Mouse (Mus musculus) erythroblast, embryonic 14.5 days (primary cell): ENCODE measurements around the gene Fhad1. TPM values are rescaled to one million over a fixed set of nuclear protein-coding genes. Genes with fewer than 3 reads are reported as not detected.

Experiments
- H3K27me3 ChIP-seq: 2 replicates; pipeline ENCODE4 v1.6.1; 2012; ENCODE audit warnings: inconsistent platforms; ENCODE audit not compliant: control insufficient read depth
- H3K36me3 ChIP-seq: 2 replicates; pipeline ENCODE4 v1.6.1; 2012; ENCODE audit warnings: mild to moderate bottlenecking, inconsistent platforms; ENCODE audit not compliant: control insufficient read depth
- H3K4me1 ChIP-seq: 2 replicates; pipeline ENCODE4 v1.6.1; 2012; ENCODE audit warnings: inconsistent platforms; ENCODE audit not compliant: control insufficient read depth
- H3K4me3 ChIP-seq: replicated peaks from 2 replicates; pipeline ENCODE3; 2012; ENCODE audit warnings: moderate library complexity, mild to moderate bottlenecking, inconsistent platforms
- H3K9me3 ChIP-seq: 2 replicates; pipeline ENCODE4 v1.6.1; 2012; ENCODE audit warnings: low read length, inconsistent platforms, mixed read lengths; ENCODE audit not compliant: control insufficient read depth
- GATA1 ChIP-seq: IDR thresholded peaks from 2 replicates; pipeline ENCODE4 v1.6.1; 2012; ENCODE audit warnings: low read length, inconsistent platforms, mixed read lengths
- TAL1 ChIP-seq: IDR thresholded peaks from 3 replicates; pipeline ENCODE4 v1.6.1; 2012; ENCODE audit warnings: low read length, inconsistent platforms, mixed read lengths
- polyA plus RNA-seq: library from polyadenylated mRNA; stranded (reverse); fragments of >175 nt; gene quantifications from 2 replicates; pipeline ENCODE4 v1.2.3, GENCODE M21; 2012

The Fhad1 gene
- polyA plus RNA-seq, 1 experiment, result not detected

DNA sequence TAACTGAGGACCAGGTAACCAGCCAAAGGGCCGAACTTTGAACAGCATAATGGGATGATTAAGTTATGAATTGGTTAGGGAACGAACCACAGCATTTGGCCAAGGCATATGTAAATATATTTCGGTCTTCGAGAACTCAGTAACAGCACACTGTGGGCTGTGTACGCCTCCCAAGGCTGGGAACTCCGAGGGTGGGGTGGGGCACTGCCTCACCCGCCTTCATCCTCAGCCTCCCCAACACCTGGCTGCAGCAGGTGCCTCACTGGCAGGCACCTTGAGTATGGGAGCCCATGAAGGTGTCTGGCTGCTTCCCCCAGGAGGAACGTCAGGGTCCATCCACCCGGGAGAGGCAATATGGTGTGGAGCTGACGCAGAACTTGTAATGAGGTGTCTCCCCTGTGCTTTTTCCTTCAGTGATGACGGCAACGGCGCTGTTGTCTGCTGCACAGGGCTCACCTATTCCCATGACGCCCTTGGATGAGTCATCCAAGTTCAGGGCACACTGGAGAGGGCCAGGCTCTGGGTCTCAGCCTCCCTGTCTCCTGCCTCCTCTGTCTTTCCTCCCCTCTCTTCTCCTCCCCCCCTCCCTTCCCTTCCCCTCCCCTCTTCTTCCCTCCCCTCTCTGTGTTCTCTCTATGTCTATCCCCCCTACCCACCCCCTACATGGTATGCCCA lies 22.2 kb downstream of the Fhad1 start:
- Histone ChIP-seq H3K9me3 (no peaks in the 10 kb centered on the region), H3K36me3 (no peaks in the 10 kb centered on the region)

DNA sequence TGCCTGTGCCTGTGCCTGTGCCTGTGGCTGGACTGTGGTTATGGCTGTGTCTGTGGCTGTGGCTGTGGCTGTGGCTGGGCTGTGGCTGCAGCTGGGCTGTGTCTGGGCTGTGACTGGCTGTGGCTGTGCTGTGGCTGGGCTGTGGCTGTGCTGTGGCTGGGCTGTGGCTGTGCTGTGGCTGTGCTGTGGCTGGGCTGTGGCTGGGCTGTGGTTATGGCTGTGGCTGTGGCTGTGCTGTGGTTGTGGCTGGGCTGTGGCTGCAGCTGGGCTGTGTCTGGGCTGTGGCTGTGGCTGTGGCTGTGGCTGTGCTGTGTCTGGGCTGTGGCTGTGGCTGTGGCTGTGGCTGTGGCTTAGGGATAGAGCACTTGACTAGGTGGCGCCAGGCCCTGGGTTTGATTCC lies 26.7 kb downstream of the Fhad1 start:
- Histone ChIP-seq H3K36me3 (no peaks in the 10 kb centered on the region), H3K4me3 (no peak overlapping the region), H3K4me1 (no peaks in the 10 kb centered on the region), H3K9me3 (no peaks in the 10 kb centered on the region), H3K27me3 (no peaks in the 10 kb centered on the region)
- TF ChIP-seq GATA1 (no peak), TAL1 (no peak)

More for the DNA sequence above, 22.2 kb downstream of the Fhad1 start:
- Histone ChIP-seq H3K4me1 (peaks cover 6% of the 10 kb centered on the region), H3K4me3 (no peak overlapping the region), H3K27me3 (no peaks in the 10 kb centered on the region)
- TF ChIP-seq GATA1, result no peak

DNA sequence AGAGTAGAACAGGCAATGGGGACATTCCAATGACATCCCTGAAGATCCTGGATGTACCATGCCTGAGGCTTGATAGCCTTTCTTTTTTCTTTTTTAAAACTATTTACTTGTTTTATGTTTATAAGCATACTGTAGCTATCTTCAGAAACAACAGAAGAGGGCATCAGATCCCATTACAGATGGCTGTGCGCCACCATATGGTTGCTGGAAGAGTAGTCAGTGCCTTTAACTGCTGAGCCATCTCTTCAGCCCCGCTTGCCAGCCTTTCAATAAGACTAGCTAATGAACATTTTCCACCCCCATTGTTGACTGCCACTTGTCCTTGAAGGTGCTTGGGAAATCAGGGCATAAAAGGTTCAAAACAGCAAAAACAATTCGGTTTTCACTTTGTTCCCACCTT lies 31.2 kb downstream of the Fhad1 start:
- Histone ChIP-seq H3K9me3 (peaks cover 2% of the 10 kb centered on the region; the same call in 1 of the 2 replicates), H3K4me3 (no peak overlapping the region), H3K4me1 (no peaks in the 10 kb centered on the region), H3K27me3 (no peaks in the 10 kb centered on the region), H3K36me3 (no peaks in the 10 kb centered on the region)
- TF ChIP-seq GATA1 (no peak), TAL1 (no peak)

DNA sequence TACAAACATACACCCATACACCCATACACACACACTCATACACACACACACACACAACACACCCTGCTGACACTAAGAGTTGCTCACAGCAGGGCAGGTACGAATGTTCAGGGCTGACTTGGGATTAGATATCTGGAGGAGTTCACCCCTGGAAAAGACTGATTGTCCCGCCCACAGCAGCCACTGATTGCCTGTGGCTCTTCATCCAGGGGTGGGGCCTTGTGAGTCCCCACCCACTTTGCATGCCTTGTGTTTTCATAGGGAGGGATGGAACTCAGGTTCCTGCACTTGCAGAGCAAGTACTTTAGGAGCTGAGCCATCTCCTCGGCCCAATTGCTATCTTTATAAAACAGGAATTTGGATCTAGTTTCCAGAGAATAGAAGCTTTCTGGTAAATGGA lies 33.4 kb downstream of the Fhad1 start:
- no peak overlapping the region for H3K4me3 ChIP-seq
- H3K36me3 ChIP-seq, result no peaks in the 10 kb centered on the region
- H3K27me3 ChIP-seq, result no peaks in the 10 kb centered on the region
- no peaks in the 10 kb centered on the region for H3K4me1 ChIP-seq
- H3K9me3 ChIP-seq, result peaks cover 2% of the 10 kb centered on the region; the same call in 1 of the 2 replicates
- TF ChIP-seq TAL1, result no peak
- no peak for TF ChIP-seq GATA1

DNA sequence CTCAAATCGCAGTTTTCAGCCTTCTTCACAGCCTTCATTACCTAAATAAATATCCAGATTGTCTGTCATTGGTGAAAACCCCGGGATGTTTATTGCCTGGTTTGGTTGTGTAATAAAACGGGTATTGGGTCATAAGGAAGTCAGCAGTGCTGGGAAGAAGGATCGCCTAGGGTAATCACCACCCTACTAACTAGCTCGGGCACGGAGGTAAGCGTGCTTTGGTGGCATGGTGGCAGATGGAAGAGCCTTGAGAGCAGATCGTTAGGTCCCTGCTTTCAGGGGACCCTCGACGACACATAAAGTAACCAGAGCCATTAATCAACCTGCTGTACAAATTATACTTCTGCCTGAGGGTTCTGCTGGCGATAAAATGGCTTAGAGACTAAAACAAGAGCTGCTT lies 36.3 kb downstream of the Fhad1 start:
- Histone ChIP-seq H3K4me1 (no peaks in the 10 kb centered on the region), H3K36me3 (no peaks in the 10 kb centered on the region), H3K4me3 (no peak overlapping the region), H3K9me3 (peaks cover 2% of the 10 kb centered on the region; the same call in 1 of the 2 replicates), H3K27me3 (no peaks in the 10 kb centered on the region)
- TF ChIP-seq GATA1 (no peak), TAL1 (no peak)

DNA sequence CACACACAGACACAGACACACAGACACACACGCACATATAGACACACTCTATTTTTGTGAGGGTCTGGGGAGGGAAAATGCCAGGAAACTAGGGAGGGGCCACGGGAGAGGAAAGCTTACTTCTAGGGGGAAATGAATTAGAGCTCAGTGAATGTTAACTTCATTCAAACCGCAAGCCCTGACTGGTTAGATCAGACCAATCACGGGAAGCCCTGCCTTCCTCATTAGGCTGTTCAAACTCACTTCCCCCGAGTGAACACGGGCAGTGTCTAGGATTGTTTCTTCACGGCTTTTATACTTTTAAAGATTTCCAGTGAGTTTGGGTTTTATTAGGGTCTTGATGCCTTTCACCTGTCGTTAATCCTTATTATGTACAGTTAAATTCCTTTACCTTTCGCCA lies 37.5 kb downstream of the Fhad1 start:
- Histone ChIP-seq H3K4me1 (no peaks in the 10 kb centered on the region), H3K9me3 (peaks cover 7% of the 10 kb centered on the region), H3K4me3 (no peak overlapping the region), H3K27me3 (no peaks in the 10 kb centered on the region), H3K36me3 (no peaks in the 10 kb centered on the region)
- TF ChIP-seq GATA1 (no peak), TAL1 (no peak)

DNA sequence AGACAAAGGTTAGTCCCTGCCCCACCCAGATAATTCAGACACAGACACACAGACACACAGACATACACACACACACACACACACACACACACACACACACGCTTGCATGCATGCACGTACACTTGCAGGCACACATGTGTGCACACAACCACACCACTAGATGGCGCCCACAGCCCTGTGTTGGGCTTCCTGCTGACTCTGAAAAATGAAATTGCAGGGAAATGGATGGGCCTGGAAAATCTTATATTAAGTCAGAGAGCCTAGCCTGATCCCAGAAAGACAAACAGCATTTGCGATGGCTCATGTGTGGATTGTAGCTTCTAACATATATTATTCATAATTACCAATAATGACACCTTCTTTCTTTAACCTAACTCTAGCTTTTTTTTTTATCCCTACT lies 38.7 kb downstream of the Fhad1 start:
- H3K27me3 ChIP-seq, result no peaks in the 10 kb centered on the region
- no peaks in the 10 kb centered on the region for H3K4me1 ChIP-seq
- H3K36me3 ChIP-seq, result no peaks in the 10 kb centered on the region
- TF ChIP-seq TAL1 (no peak), GATA1 (no peak)
- peaks cover 18% of the 10 kb centered on the region for H3K9me3 ChIP-seq
- H3K4me3 ChIP-seq, result no peak overlapping the region

DNA sequence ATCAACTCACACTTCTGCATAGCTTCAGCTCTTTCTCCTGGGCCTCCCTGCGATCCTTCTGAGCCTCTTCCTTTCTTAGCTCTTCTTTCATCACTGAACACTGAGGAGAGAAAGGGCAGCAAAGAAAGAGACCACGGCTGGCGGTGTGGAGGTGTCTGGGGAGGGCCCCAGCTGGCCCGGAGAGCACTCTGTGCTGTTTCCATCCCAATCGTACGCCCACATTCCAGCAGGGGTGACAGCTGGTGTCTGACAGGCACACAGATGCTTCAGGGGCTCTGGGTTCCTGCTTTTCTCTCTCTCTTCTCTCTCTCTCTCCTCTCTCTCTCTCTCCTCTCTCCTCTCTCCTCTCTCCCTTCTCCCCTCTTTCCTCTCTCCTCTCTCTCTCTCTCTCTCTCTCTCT lies 50.3 kb downstream of the Fhad1 start:
- TF ChIP-seq GATA1 (no peak), TAL1 (no peak)
- Histone ChIP-seq H3K27me3 (no peaks in the 10 kb centered on the region), H3K4me1 (no peaks in the 10 kb centered on the region), H3K9me3 (no peaks in the 10 kb centered on the region), H3K4me3 (no peak overlapping the region), H3K36me3 (no peaks in the 10 kb centered on the region)

DNA sequence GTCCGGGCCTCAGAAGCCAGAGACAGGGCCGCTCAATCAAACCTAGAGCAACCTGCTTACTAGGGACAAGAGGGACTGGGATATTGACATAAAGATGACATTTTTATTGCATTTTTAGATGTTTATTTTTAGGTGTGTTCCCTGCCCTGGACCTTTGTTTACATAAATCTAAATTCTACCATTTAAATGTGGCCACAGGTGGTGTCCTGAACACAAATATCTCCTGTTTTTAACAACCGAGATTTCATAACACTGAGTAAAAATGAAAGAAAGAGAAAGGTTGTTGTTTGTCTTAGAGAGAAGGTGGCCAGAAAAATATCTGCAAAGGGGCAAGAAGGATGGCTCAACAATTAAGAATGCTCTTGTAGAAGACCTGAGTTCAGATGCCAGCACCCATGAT lies 51.0 kb downstream of the Fhad1 start:
- Histone ChIP-seq H3K4me3 (no peak overlapping the region), H3K9me3 (no peaks in the 10 kb centered on the region), H3K27me3 (no peaks in the 10 kb centered on the region), H3K4me1 (no peaks in the 10 kb centered on the region), H3K36me3 (no peaks in the 10 kb centered on the region)
- TF ChIP-seq GATA1 (no peak), TAL1 (no peak)
